Mouse (Mus musculus) CH12.LX (cell line): Measurements from ENCODE around the gene Palm. TPM values are rescaled to one million over a fixed set of nuclear protein-coding genes. Genes with fewer than 3 reads are reported as not detected.
A peak's percentile ranks its signal among the peaks of the same experiment; 100 is the strongest.

Source experiments
- DNase-seq: peaks from one replicate; pipeline ENCODE4 v3.0.0-alpha.2; 2013; ENCODE audit errors: extremely low read depth
- H3K27ac ChIP-seq: 2 replicates; pipeline ENCODE4 v1.5.1; 2012; ENCODE audit warnings: low read depth, mild to moderate bottlenecking, control low read depth, moderate library complexity; ENCODE audit not compliant: insufficient read depth
- H3K27me3 ChIP-seq: replicated peaks from 2 replicates; pipeline ENCODE3; 2012; ENCODE audit warnings: inconsistent platforms
- H3K36me3 ChIP-seq, 2 experiments: replicated peaks in 1 of 2; 2 replicates each; pipeline versions ENCODE3 to v1.6.1; 2012; ENCODE audit warnings: inconsistent platforms in 1 of 2, low read length in 1 of 2, mild to moderate bottlenecking in 1 of 2, mixed read lengths in 1 of 2, moderate library complexity in 1 of 2; ENCODE audit not compliant: control insufficient read depth in 1 of 2, insufficient read depth in 1 of 2
- H3K4me1 ChIP-seq, 2 experiments: 2 replicates each; pipeline ENCODE4 v1.6.1; 2012; ENCODE audit warnings: inconsistent platforms in 1 of 2, moderate library complexity in 1 of 2; ENCODE audit not compliant: insufficient read depth in 2 of 2, control insufficient read depth in 1 of 2
- H3K4me2 ChIP-seq: 2 replicates; pipeline ENCODE4 v1.6.1; 2012; ENCODE audit warnings: low read depth, mild to moderate bottlenecking, control low read depth; ENCODE audit not compliant: poor library complexity, insufficient read depth, severe bottlenecking
- H3K4me3 ChIP-seq, 3 experiments: fragments of 150-350 bp in 1 of 3; sonication (generic) in 1 of 3; replicated peaks in 1 of 3; 2 replicates each; pipeline versions ENCODE3 to v1.5.1; 2011 to 2012; ENCODE audit warnings: low read depth in 2 of 3, low read length in 2 of 3, mild to moderate bottlenecking in 2 of 3, moderate library complexity in 2 of 3, control low read depth in 1 of 3, improper control_type of control experiment in 1 of 3, inconsistent platforms in 1 of 3, mixed read lengths in 1 of 3; ENCODE audit not compliant: poor library complexity in 1 of 3
- H3K79me2 ChIP-seq: replicated peaks from 2 replicates; pipeline ENCODE4 v1.6.1; 2012; ENCODE audit warnings: mild to moderate bottlenecking, moderate library complexity; ENCODE audit not compliant: control insufficient read depth, poor library complexity, insufficient read depth, severe bottlenecking; ENCODE audit errors: extremely low read depth
- H3K9ac ChIP-seq: 2 replicates; pipeline ENCODE4 v1.6.1; 2012; ENCODE audit warnings: low read depth, mild to moderate bottlenecking, control low read depth, moderate library complexity; ENCODE audit not compliant: insufficient read depth
- H3K9me3 ChIP-seq: replicated peaks from 2 replicates; pipeline ENCODE3; 2012; ENCODE audit warnings: low read length, inconsistent platforms, mixed read lengths
- E2F4 ChIP-seq: IDR thresholded peaks from 2 replicates; pipeline ENCODE4 v1.6.1; 2011; ENCODE audit warnings: low read depth, low read length, improper control_type of control experiment; ENCODE audit not compliant: insufficient replicate concordance
- ETS1 ChIP-seq: conservative IDR thresholded peaks from 2 replicates; pipeline ENCODE4 v1.6.1; 2012; ENCODE audit warnings: low read depth, mild to moderate bottlenecking, inconsistent platforms, low read length, improper control_type of control experiment, moderate library complexity
- JUN ChIP-seq: IDR thresholded peaks from 2 replicates; pipeline ENCODE4 v1.6.1; 2011; ENCODE audit warnings: low read depth, mild to moderate bottlenecking, low read length, improper control_type of control experiment, moderate library complexity; ENCODE audit not compliant: insufficient read depth
- JUND ChIP-seq: conservative IDR thresholded peaks from 2 replicates; pipeline ENCODE4 v1.6.1; 2011; ENCODE audit warnings: low read depth, low read length, improper control_type of control experiment
- MAZ ChIP-seq: IDR thresholded peaks from 2 replicates; pipeline ENCODE4 v1.6.1; 2012; ENCODE audit warnings: low read depth, mild to moderate bottlenecking, inconsistent platforms, low read length, improper control_type of control experiment, moderate library complexity
- MXI1 ChIP-seq: IDR thresholded peaks from 2 replicates; pipeline ENCODE4 v1.6.1; 2011; ENCODE audit warnings: mild to moderate bottlenecking, low read depth, low read length, improper control_type of control experiment
- MYC ChIP-seq: IDR thresholded peaks from 2 replicates; pipeline ENCODE4 v1.6.1; 2011; ENCODE audit warnings: low read depth, mild to moderate bottlenecking, improper control_type of control experiment, low read length
- NRF1 ChIP-seq: IDR thresholded peaks from 2 replicates; pipeline ENCODE4 v1.6.1; 2014; ENCODE audit warnings: low read depth, mild to moderate bottlenecking, inconsistent platforms, low read length, improper control_type of control experiment, moderate library complexity
- SIN3A ChIP-seq: IDR thresholded peaks from 2 replicates; pipeline ENCODE4 v1.6.1; 2012; ENCODE audit warnings: low read length, improper control_type of control experiment, inconsistent platforms
- ZC3H11A ChIP-seq: IDR thresholded peaks from 2 replicates; pipeline ENCODE4 v1.6.1; 2012; ENCODE audit warnings: low read depth, mild to moderate bottlenecking, inconsistent platforms, low read length, improper control_type of control experiment
- ZKSCAN1 ChIP-seq: IDR thresholded peaks from 2 replicates; pipeline ENCODE4 v1.6.1; 2012; ENCODE audit warnings: low read depth, inconsistent platforms, low read length, improper control_type of control experiment, borderline replicate concordance
- dilution Hi-C: fragments of 300-500 bp; cut with MboI; formaldehyde crosslinking; loops from 2 replicates; pipeline ENCODE4 v1.14.3; 2020; ENCODE audit warnings: low sequenced_read_pairs; ENCODE audit not compliant: extremely low pct_unique_long_range_greater_than_20kb, extremely low pct_ligation_motif_present
- in situ Hi-C: fragments of 300-500 bp; cut with MboI; formaldehyde crosslinking; loops from 3 replicates; pipeline ENCODE4 v1.14.3; 2019; ENCODE audit warnings: low sequenced_read_pairs, low pct_ligation_motif_present, low pct_unique_long_range_greater_than_20kb, mixed read lengths
- polyA plus RNA-seq: library from polyadenylated mRNA; unstranded; fragments of >175 nt; gene quantifications from 2 replicates; pipeline ENCODE4 v1.2.1, GENCODE M21; 2012; ENCODE audit warnings: low read depth; ENCODE audit not compliant: insufficient read length
- total RNA-seq, 2 experiments: library from RNA; depleted of rRNA; stranded (reverse); fragments of 300-350 nt in 1 of 2; fragments of >200 nt in 1 of 2; gene quantifications; 2 replicates each; pipeline ENCODE4 v1.2.3; 2012 to 2014

Gene Palm
- total and polyA plus RNA-seq, 3 experiments = 0.78 to 5.3 (median 2.5) TPM

DNA sequence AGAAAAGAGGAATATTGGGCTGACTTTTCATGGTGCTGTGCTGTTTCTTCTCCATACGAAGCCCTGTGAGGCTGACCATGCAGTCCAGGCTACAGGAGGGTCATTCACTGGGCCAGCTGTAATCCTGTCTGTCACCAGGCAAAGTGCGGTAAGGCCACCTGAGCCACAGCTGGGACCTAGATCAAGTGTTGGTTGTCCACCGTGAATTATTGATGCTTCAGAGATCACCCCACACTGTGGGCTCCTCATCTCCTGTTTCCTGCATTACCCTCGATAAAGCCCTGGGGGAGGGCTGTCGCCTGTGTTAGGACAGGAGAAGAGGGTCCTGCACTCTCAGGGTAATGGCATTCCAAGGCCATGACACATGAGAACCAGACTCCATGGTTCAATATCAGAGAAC is 53.2 kb downstream of the Palm start:
- no peak overlapping the region for H3K9ac ChIP-seq
- in situ Hi-C loops (no loop called here), dilution Hi-C loops (no loop called here)
- TF ChIP-seq JUND = no peak
- TF ChIP-seq ETS1 = no peak
- no peak for TF ChIP-seq SIN3A
- TF ChIP-seq JUN = no peak
- peaks cover 0 to 4% of the 10 kb centered on the region in 2 experiments for H3K36me3 ChIP-seq
- H3K4me1 ChIP-seq = peaks cover 5 to 21% of the 10 kb centered on the region in 2 experiments
- DNase-seq = no peak
- H3K79me2 ChIP-seq = no peaks in the 10 kb centered on the region
- H3K4me2 ChIP-seq = no peak overlapping the region
- no peak overlapping the region for H3K4me3 ChIP-seq
- H3K27me3 ChIP-seq = no peaks in the 10 kb centered on the region
- H3K27ac ChIP-seq = no peak overlapping the region
- H3K9me3 ChIP-seq = no peaks in the 10 kb centered on the region

DNA sequence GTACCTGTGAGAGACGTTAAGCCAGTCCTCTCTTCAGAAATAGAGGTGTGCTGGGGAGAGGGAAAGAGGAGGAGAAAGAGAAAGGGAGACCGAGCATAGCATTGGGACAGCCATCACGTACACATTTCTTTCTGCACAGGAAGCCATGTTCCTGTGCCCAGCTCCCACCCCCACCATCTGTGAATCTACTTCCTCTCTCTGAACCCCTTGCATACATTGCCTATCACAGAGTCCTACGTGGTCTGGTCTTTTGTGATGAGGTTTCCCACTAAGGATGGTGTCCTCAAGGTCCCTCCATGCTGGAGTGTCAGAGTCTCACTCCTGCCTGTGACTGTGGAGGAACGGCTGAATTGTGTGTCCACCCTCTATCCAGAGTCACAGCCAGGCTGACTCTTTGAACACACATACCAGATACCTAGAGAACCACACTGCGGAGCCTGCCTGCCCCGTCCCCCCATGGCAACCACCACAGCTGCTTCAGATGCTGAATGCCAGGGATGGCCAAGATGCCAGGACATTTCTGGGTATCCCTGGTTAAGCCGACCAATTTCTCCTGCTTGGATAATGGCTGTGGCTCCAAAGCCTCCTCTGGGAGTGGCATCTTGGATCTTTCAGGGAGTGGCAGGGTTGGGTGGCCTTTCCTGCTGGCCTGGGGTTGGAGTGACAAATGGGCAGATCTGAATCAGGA is 56.7 kb downstream of the Palm start:
- no peak overlapping the region for H3K27ac ChIP-seq
- no peak overlapping the region for H3K4me3 ChIP-seq
- in situ Hi-C loops (no loop called here), dilution Hi-C loops (no loop called here)
- no peak for DNase-seq
- peaks cover 5% of the 10 kb centered on the region for H3K79me2 ChIP-seq
- no peak for TF ChIP-seq MAZ
- no peak for TF ChIP-seq E2F4
- TF ChIP-seq ZKSCAN1 = no peak
- no peak overlapping the region for H3K4me2 ChIP-seq
- no peak overlapping the region for H3K9ac ChIP-seq
- H3K27me3 ChIP-seq = no peaks in the 10 kb centered on the region
- H3K4me1 ChIP-seq = peaks cover 9 to 34% of the 10 kb centered on the region in 2 experiments
- H3K36me3 ChIP-seq = peaks cover 0 to 4% of the 10 kb centered on the region in 2 experiments
- no peaks in the 10 kb centered on the region for H3K9me3 ChIP-seq

DNA sequence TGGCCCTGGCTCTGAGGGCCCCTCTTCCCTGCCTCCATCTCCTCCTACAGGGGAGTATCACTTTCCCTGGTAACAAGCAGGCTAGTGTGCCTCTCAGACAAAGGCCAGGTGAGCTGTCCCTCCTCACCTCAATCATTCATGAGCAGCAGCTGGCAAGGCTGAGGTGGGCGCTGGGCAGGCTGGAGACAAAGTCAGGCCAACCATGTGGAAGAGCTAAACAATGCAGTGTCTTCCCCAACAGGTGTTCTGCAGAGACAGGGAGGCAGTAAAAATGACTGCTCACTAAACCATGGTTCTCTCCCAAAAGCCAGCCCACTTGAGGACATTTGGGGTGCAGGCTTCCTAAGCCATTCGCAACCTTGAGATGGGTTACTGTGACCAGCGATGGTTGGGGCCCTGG is 58.3 kb downstream of the Palm start:
- peak overlapping the region; percentile 97 for H3K9ac ChIP-seq
- H3K9me3 ChIP-seq = no peaks in the 10 kb centered on the region
- 0 out of 2 replicates have a peak, but pooled peaks have one; percentile 9 for TF ChIP-seq MYC
- TF ChIP-seq NRF1 = no peak
- no peak for TF ChIP-seq ZC3H11A
- no peak for TF ChIP-seq ETS1
- TF ChIP-seq JUND = no peak
- TF ChIP-seq MXI1 = 0 out of 2 replicates have a peak, but pooled peaks have one; percentile 34
- 0 out of 2 replicates have a peak, but pooled peaks have one; percentile 23 for TF ChIP-seq MAZ
- H3K79me2 ChIP-seq = peaks cover 21% of the 10 kb centered on the region
- dilution Hi-C loops (no loop called here), in situ Hi-C loops (no loop called here)
- no peaks in the 10 kb centered on the region for H3K27me3 ChIP-seq
- H3K4me1 ChIP-seq = peaks cover 9 to 38% of the 10 kb centered on the region in 2 experiments
- peak overlapping the region; percentile 96 for H3K27ac ChIP-seq
- no peak for DNase-seq
- H3K36me3 ChIP-seq = peaks cover 4 to 12% of the 10 kb centered on the region in 2 experiments
- peak overlapping the region; percentile 3 to 90 (median 51) for H3K4me3 ChIP-seq
- peak overlapping the region; percentile 84 for H3K4me2 ChIP-seq
